Mouse (Mus musculus) layer of hippocampus, adult 8-10 months (tissue): ENCODE results near the gene Cav3. TPM values are rescaled to one million over a fixed set of nuclear protein-coding genes. Genes with fewer than 3 reads are reported as not detected.

ENCODE experiments used
- DNase-seq, 2 experiments: peaks; one replicate each; pipeline ENCODE4 v3.0.0; 2022; ENCODE audit warnings: low spot score in 2 of 2
- total RNA-seq, 4 experiments: library from RNA; stranded (reverse); gene quantifications; 2 replicates each; pipeline ENCODE4 v1.2.4; 2022

Cav3 gene
- total RNA-seq, 4 experiments from 2014 or later, result 0.37 to 1.0 (median 0.43) TPM

DNA sequence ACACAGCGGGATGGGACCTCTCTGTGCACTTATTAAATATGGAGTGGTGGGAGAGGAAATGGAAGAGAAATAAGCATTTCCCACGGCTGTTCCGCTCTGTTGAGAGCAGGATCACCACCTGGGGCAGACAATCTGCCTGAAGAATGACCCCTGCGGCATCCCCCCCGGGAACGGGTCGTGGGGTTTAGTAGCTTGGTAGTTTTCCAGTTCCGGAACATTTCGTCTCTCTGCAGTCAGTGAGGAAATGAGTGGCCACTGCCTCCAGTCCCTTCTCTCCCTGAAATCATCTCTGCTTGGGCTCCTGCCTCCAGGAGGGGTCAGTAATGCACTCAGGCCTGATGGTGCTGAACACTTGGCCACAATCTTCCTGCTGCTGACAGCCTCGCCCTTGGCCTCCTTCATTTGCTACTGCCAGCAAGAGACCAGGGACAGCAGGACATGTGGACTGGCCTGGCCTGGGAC lies 35.3 kb downstream of the Cav3 start:
- DNase-seq, result no peak

DNA sequence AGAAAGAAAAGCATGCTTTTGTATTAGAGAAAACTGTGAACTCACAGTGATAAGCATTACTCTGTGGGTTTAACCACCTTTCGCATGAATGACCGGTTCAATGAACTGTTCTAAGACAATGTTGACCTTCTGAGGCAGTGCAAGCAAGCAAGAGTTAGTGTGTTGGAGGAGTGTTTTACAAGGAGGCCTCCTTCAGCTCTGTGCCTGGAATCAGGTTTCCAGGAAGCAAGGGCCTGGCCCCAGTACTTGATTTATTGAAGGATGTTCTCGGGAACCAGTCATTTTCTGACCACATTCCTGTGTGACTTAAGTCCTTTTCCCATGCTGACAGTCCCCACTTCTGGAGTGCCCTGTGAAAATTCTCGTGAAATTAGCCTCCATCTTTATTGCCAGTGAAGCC lies 35.9 kb downstream of the Cav3 start:
- DNase-seq, result no peak

DNA sequence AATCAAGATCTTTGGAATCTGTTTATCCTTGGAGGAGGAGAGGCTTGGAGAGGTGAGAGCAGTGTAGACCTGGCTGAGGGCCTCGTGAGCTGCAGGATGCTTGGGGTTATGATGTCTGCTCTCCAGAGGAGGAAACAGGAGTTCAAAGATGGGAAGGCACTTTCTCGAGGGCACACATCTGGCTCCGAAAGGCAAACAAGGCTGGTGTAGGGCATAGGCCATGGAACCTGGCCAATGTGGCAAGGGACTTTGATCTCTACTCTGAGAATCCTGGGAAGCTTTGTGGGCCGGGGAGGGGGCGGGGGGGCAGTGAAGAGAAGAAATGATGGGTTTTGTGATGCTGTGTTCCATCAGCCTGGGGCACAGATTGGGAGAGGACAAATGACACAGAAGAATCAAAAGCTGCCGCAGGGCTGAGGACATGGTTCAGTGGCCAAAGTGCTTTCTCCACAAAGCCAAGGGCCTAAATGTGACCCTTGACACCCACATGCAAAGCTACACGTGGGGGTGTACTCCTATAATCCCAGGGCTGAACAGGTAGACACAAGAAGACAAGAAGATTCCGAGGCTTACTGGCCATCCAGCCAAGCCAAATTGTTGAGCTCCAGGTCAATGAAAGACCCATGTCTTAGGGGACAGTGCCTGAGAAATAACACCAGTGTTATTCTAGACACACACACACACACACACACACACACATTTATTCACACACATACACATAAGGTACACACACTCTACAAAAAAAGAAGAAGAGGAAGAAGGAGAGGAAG lies 37.2 kb downstream of the Cav3 start:
- DNase-seq, result no peak

DNA sequence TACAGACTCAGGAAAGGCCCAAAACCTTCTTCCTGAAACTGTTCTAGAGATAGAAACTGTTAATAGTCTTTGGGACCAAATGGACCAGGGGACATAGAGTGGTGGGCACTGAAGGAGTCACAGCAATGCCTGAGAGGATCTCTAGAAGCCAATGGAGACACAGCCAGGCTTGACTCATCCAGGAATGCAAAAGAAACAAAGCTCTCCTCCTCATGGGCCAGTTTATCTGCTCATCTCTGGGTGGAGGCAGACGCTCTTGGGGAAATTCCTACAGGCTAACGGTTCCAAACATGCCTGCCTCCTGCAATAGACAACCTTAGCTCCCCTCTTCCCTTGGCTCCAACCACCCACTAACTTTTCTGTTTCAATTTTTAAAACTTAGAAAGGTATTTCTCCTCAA lies 38.2 kb downstream of the Cav3 start:
- no peak for DNase-seq

- DNase-seq, result no peak
These were observed 39.4 kb downstream of the Cav3 start for GRCm38 (mm10) chr6:112498716-112499115.

DNA sequence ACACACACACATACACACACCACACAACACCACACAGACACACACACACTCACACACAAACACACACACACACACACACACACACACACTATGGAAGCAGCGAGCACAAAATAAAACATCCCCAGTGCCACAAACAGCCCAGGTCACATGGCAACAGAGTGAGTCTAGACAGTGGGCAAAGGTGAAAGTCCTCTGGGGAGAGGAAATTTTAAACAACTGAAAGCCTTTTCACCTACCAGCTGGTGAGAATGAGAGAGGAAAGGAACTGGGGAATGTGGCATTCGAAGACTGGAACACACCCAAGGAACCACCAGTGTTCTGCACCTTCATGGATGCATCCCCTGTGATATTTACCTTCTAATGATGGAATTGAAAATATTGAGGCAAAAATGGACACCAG lies 40.2 kb downstream of the Cav3 start:
- no peak for DNase-seq

- DNase-seq, result peak in 1 of 2 experiments; percentile 28
These were observed 41.9 kb downstream of the Cav3 start for GRCm38 (mm10) chr6:112501156-112501555.

GRCm38 (mm10) chr6:112507617-112508016 lies 48.3 kb downstream of the Cav3 start:
- DNase-seq, result no peak

DNA sequence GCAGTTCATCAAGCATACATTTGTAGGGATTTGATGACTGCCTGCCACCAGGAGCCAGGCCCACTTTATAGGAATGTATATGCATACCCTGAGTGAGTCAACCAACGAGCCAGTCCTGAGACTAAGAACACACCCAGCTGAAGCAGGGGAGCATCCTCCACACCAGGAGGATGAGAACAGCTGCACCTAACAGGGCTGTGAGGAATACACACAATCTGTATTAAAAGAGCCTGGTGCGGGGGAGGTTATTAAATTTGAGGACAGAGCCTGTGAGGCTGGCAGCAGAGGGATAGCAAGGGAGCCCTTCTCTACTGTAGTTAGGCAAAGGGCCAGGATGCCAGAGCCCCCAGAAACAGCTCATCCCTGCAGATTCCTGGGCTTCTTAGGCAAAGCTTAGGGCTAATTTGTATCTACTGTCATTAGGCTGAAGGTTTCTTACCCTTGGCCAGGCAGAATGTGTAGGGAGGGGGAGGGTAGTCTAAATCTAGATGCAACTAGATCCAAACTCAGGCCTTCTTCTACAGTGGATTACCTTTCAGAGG lies 50.4 kb downstream of the Cav3 start:
- DNase-seq, result no peak

DNA sequence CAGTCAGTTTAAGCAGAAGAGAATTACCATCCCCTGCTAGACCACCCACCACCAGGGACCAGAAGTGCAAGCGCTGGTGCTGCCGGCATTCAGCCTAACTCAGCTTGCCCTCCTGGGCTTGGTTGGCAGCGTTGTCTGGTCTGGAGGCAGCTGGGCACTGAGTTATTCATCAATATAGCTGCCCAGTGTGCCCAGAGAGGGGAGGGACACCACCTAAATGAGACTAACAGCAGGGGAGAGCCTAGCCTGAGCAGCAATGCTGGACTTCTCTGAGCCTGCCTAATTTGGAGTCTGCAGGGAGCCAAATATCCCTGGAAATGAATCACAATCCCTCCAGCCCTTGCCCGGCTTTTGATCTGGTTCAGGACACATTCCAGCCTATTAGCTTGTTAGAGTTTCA lies 51.0 kb downstream of the Cav3 start:
- peak; percentile 22 to 48 for DNase-seq

DNA sequence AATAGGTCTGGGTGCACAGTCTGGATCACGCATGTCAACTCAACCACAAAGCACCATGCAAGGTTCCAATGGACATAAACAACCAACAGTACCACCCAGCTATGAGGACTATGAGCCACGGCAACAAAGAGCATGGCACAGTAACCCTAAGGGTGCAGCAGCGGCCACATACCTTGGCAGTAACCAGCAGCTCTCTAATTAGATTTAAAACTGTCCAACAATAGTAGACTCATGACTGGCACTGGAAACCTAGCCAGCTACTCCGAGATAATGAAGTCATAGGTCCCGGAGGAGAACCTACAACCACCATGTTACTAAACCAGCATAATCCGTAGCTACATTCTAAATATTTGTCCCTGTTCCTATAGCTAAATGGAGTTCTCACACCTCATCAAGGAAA lies 55.3 kb downstream of the Cav3 start:
- DNase-seq, result no peak

DNA sequence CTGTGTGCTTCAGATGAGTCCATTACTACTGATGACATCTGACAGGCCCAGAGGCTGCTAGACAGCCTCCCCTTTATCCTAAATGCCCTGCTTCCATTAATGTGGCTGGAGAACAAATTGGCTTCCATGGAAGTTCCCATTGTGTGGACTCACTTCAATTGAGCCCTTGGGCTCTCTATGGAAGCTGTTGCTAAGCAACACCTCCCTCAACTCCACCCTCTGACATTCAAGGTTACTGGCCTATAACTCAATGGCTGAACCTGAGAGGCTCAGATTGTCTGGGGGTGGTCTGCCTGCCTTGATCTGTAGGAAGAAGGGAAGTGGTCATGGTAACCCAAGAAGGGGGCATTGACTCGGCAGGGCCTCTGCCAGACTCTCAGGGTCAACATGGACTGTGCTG lies 57.2 kb downstream of the Cav3 start:
- peak in 1 of 2 experiments; percentile 1 for DNase-seq

- DNase-seq, result no peak
These were observed 58.3 kb downstream of the Cav3 start for GRCm38 (mm10) chr6:112517572-112517971.

DNA sequence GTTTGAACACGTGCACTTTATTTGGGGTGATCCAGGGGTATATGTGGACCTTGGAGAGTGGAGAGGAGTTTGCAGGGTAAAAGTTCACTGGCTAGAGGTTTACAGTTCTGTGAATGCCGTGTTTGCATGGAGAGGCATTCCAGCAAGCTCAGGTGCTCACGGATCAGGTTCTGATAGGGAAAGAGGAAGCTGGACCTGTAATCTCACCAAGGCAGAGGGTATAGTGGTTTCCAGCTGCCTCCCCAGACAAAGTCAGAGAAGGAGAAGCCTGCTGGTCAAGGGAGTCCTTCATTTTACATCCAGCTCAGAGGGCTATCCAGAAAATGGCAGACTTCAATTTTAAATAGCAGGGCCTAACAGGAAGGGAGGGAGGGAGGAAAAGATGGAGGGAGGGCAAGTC lies 58.7 kb downstream of the Cav3 start:
- DNase-seq, result no peak

Other genes starting within 250 kb of the Cav3 start
- gene Lmcd1, start 185.7 kb upstream of the Cav3 start, total RNA-seq, result 1 to 10 TPM; 6.1 to 8.3 (median 7.2) TPM
- gene Ssu2, start 71.5 kb upstream of the Cav3 start, total RNA-seq, result under 1 TPM in 2 of 4 experiments, not detected in 2; 0.53 to 0.63 TPM
- gene Oxtr, start 30.4 kb downstream of the Cav3 start, total RNA-seq, result 1 to 10 TPM; 4.9 to 7.6 (median 6.0) TPM
- 1 to 10 TPM; 7.4 to 8.9 (median 8.1) TPM for gene Rad18, start 237.2 kb downstream of the Cav3 start, total RNA-seq